Mouse (Mus musculus): ENCODE results near the gene Eri3.

- TF ChIP-seq CTCF (IDR thresholded peaks at IDR 0.05) (no peak), POLR2A (IDR thresholded peaks at IDR 0.05; ENCODE audit: insufficient read depth, low read depth, low read length) (no peak), EP300 (IDR thresholded peaks at IDR 0.05; ENCODE audit: insufficient read depth, low read depth, low read length) (no peak)
Measured at GRCm38 (mm10) chr4:117634642-117635041, 84.5 kb downstream of the Eri3 start.

Measured in heart, adult 2 months (tissue).